Mouse (Mus musculus): ENCODE results near the gene Gm8871. TPM values are rescaled to one million over a fixed set of nuclear protein-coding genes. Genes with fewer than 3 reads are reported as not detected.
"Not testable (repeated sequence)": the region's sequence is repeated elsewhere in the genome, so short reads cannot be mapped to it uniquely, and the experiment has no call there.

Gene Gm8871
- not detected for total RNA-seq (2021)

GRCm38 (mm10) chr5:10947505-10947904 lies at the start of gene Gm8871, which contains the start of gene Gm8857:
Gene Gm8871 (plus strand): TSS chr5:10947805.
Gene Gm8857 (plus strand): TSS chr5:10947807.
- intact Hi-C loops (cut with DNase I), result not testable (repeated sequence)

DNA sequence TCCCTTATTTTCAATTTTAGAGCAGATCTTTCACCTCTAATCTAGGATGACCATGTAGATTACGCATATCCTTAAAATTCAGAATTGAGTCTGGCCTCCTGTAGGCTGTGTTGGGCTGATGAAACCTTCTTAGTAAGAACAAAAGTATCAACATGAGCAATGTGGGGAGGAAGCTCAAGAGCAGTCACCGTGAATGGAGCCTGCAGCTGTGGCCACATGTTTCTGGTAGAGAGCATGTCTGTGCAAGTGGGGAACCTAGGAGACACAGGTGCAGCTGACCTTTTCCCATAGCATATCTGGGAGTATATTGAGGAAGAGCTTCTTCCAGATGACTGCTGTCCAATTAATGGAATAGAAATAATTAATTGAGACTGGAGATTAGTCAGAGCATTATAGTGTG lies 5.9 kb downstream of the Gm8871 start:
- DNase-seq; intact Hi-C loops (cut with DNase I): not testable (repeated sequence)

More at GRCm38 (mm10) chr5:10947505-10947904, at the start of gene Gm8871, which contains the start of gene Gm8857:
- not testable (repeated sequence) for DNase-seq

- DNase-seq; intact Hi-C loops (cut with DNase I): not testable (repeated sequence)
Measured at GRCm38 (mm10) chr5:10958057-10958456, 10.5 kb downstream of the Gm8871 start.

Other genes starting within 250 kb of the Gm8871 start
- gene Gm8857, start within 50 bp of the Gm8871 start, total RNA-seq (2021), result not detected
- gene Gm8879, start 179.8 kb downstream of the Gm8871 start, total RNA-seq (2021), result not detected
- not detected for gene Gm5861, start 235.3 kb downstream of the Gm8871 start, total RNA-seq (2021)